Mouse (Mus musculus): ENCODE results near the gene Slc17a8.
A peak's percentile ranks its signal among the peaks of the same experiment; 100 is the strongest.
"Not testable (repeated sequence)": the region's sequence is repeated elsewhere in the genome, so short reads cannot be mapped to it uniquely, and the experiment has no call there.

The Slc17a8 gene

GRCm38 (mm10) chr10:89621129-89621528, at the start of gene Slc17a8:
Gene Slc17a8 (minus strand): TSS chr10:89621253.
- DNase-seq, result no peak

- not testable (repeated sequence) for DNase-seq
Measured at GRCm38 (mm10) chr10:89670371-89670770, 49.3 kb upstream of the Slc17a8 start.

GRCm38 (mm10) chr10:89667571-89667970, 46.5 kb upstream of the Slc17a8 start:
- no peak for DNase-seq

GRCm38 (mm10) chr10:89665679-89666078, 44.6 kb upstream of the Slc17a8 start:
- no peak for DNase-seq

- DNase-seq, result no peak
Measured at GRCm38 (mm10) chr10:89664977-89665645, 44.1 kb upstream of the Slc17a8 start.

- peak; percentile 12 for DNase-seq
Measured at GRCm38 (mm10) chr10:89656366-89656765, 35.3 kb upstream of the Slc17a8 start.

GRCm38 (mm10) chr10:89652912-89653311, 31.9 kb upstream of the Slc17a8 start:
- no peak for DNase-seq

- no peak for DNase-seq
Measured at GRCm38 (mm10) chr10:89651691-89652090, 30.6 kb upstream of the Slc17a8 start.

- no peak for DNase-seq
Measured at GRCm38 (mm10) chr10:89646918-89647317, 25.9 kb upstream of the Slc17a8 start.

GRCm38 (mm10) chr10:89637001-89637400, 15.9 kb upstream of the Slc17a8 start:
- DNase-seq, result no peak

GRCm38 (mm10) chr10:89635018-89635417, 14.0 kb upstream of the Slc17a8 start:
- DNase-seq, result peak; percentile 36

- no peak for DNase-seq
Measured at GRCm38 (mm10) chr10:89633736-89634426, 12.8 kb upstream of the Slc17a8 start.

GRCm38 (mm10) chr10:89633121-89633520, 12.1 kb upstream of the Slc17a8 start:
- no peak for DNase-seq

GRCm38 (mm10) chr10:89631831-89632230, 10.8 kb upstream of the Slc17a8 start:
- DNase-seq, result no peak

GRCm38 (mm10) chr10:89630564-89630963, 9.5 kb upstream of the Slc17a8 start:
- DNase-seq, result no peak

GRCm38 (mm10) chr10:89630052-89630451, 9.0 kb upstream of the Slc17a8 start:
- DNase-seq, result peak; percentile 36

- no peak for DNase-seq
Measured at GRCm38 (mm10) chr10:89626714-89627113, 5.7 kb upstream of the Slc17a8 start.

- no peak for DNase-seq
Measured at GRCm38 (mm10) chr10:89624196-89624595, 3.1 kb upstream of the Slc17a8 start.

GRCm38 (mm10) chr10:89599311-89599710, 21.7 kb downstream of the Slc17a8 start:
- DNase-seq, result no peak

GRCm38 (mm10) chr10:89597275-89597674, 23.8 kb downstream of the Slc17a8 start:
- DNase-seq, result no peak

GRCm38 (mm10) chr10:89595935-89596334, 25.1 kb downstream of the Slc17a8 start:
- DNase-seq, result no peak

- DNase-seq, result no peak
Measured at GRCm38 (mm10) chr10:89595514-89595913, 25.5 kb downstream of the Slc17a8 start.

- DNase-seq, result no peak
Measured at GRCm38 (mm10) chr10:89594309-89594708, 26.7 kb downstream of the Slc17a8 start.

- DNase-seq, result no peak
Measured at GRCm38 (mm10) chr10:89592797-89593196, 28.3 kb downstream of the Slc17a8 start.

- DNase-seq, result no peak
Measured at GRCm38 (mm10) chr10:89589877-89590276, 31.2 kb downstream of the Slc17a8 start.
